Comparison of ENCODE assay signal across 8 mouse cellular contexts in genomic region chr7:4148341-4149208, GRCm38 (mm10). TPM values are rescaled to one million over a fixed set of nuclear protein-coding genes. Genes with fewer than 3 reads are reported as not detected.
A peak's percentile ranks its signal among the peaks of the same experiment; 100 is the strongest.
DNase-seq lines count a peak whose midpoint lies in the region; ATAC-seq lines count a peak whose summit lies in the region.

No protein-coding gene starts in this region.

- peak overlapping the region; percentile 70 for H3K9ac ChIP-seq in heart, embryonic 15.5 days
- peak overlapping the region; percentile 73 for H3K9ac ChIP-seq in hindbrain, embryonic 15.5 days
- peak overlapping the region; percentile 77 for H3K9ac ChIP-seq in midbrain, embryonic 11.5 days (ENCODE audit: low read length)

- H3K27me3 ChIP-seq in heart, embryonic 15.5 days: peaks cover 9% of the 10 kb centered on the region
- H3K27me3 ChIP-seq in hindbrain, embryonic 15.5 days: peaks cover 17% of the 10 kb centered on the region
- peaks cover 17% of the 10 kb centered on the region for H3K27me3 ChIP-seq in midbrain, embryonic 11.5 days (ENCODE audit: control insufficient read depth, insufficient read depth, low read length)

- 23% methylated on average over 18 of the region's 18 CpGs for WGBS in heart, embryonic 15.5 days
- 24% methylated on average over 18 of the region's 18 CpGs for whole genome bisulfite sequencing in hindbrain, embryonic 15.5 days
- WGBS in midbrain, embryonic 11.5 days: 31% methylated on average over 18 of the region's 18 CpGs

- H3K4me3 ChIP-seq in heart, embryonic 15.5 days: peak overlapping the region; percentile 74
- H3K4me3 ChIP-seq in hindbrain, embryonic 15.5 days: peak overlapping the region; percentile 64
- peak overlapping the region; percentile 68 for H3K4me3 ChIP-seq in midbrain, embryonic 11.5 days (ENCODE audit: low read depth, low read length)

- peak overlapping the region; percentile 89 for H3K4me2 ChIP-seq in heart, embryonic 15.5 days
- H3K4me2 ChIP-seq in hindbrain, embryonic 15.5 days: peak overlapping the region; percentile 93
- H3K4me2 ChIP-seq in midbrain, embryonic 11.5 days: peak overlapping the region; percentile 92

- H3K27ac ChIP-seq in heart, embryonic 15.5 days: peak overlapping the region; percentile 95
- peak overlapping the region; percentile 94 for H3K27ac ChIP-seq in hindbrain, embryonic 15.5 days (replicated peaks)
- peak overlapping the region; percentile 73 for H3K27ac ChIP-seq in midbrain, embryonic 11.5 days (ENCODE audit: low read depth, low read length)

- DNase-seq in heart, adult 8-10 months (ENCODE audit: low spot score): no peak
- peak; percentile 53 for DNase-seq in cerebellum, adult 8-10 months
- peak; percentile 92 for DNase-seq in midbrain, embryonic 11.5 days (ENCODE audit: low spot score, missing footprints)
- DNase-seq in retina, embryonic 14.5 days (ENCODE audit: low spot score): no peak
- no peak for DNase-seq in frontal cortex, postnatal 14 days (ENCODE audit: low spot score in 2 of 2)

- H3K9me3 ChIP-seq in heart, embryonic 15.5 days (replicated peaks): no peaks in the 10 kb centered on the region
- no peaks in the 10 kb centered on the region for H3K9me3 ChIP-seq in hindbrain, embryonic 15.5 days
- no peaks in the 10 kb centered on the region for H3K9me3 ChIP-seq in midbrain, embryonic 11.5 days (ENCODE audit: control insufficient read depth, low read length)

- ATAC-seq in heart, embryonic 15.5 days (replicated peaks; ENCODE audit: insufficient number of reproducible peaks, insufficient read depth, low FRiP score, low read depth): peak; percentile 37
- peak; percentile 40 for ATAC-seq in CD4-positive, CD25-positive, alpha-beta regulatory T cell, adult 4 months
- ATAC-seq in hindbrain, embryonic 15.5 days (ENCODE audit: low FRiP score, low read depth): peak; percentile 47
- ATAC-seq in midbrain, embryonic 11.5 days (ENCODE audit: low FRiP score): peak; percentile 0; the same call in 1 of the 2 replicates

- H3K36me3 ChIP-seq in heart, embryonic 15.5 days: peaks cover 41% of the 10 kb centered on the region
- peaks cover 41% of the 10 kb centered on the region for H3K36me3 ChIP-seq in hindbrain, embryonic 15.5 days
- H3K36me3 ChIP-seq in midbrain, embryonic 11.5 days (ENCODE audit: control insufficient read depth, insufficient read depth, low read length): peaks cover 26% of the 10 kb centered on the region

- H3K4me1 ChIP-seq in heart, embryonic 15.5 days (replicated peaks): peaks cover 31% of the 10 kb centered on the region
- peaks cover 34% of the 10 kb centered on the region for H3K4me1 ChIP-seq in hindbrain, embryonic 15.5 days (replicated peaks)
- H3K4me1 ChIP-seq in midbrain, embryonic 11.5 days (ENCODE audit: control insufficient read depth, insufficient read depth, low read length): peaks cover 17% of the 10 kb centered on the region

RNA-seq across cellular contexts. Expression of gene Leng9, which starts 1.6 kb away (rescaled TPM):
- polyA plus RNA-seq in heart, embryonic 15.5 days (2015; fragmentation: Nextera tagmentation; extraction: Ambion mirVana): 2.8 and 3.3 TPM in 2 replicates
- 1 to 10 TPM; 2.8 to 3.7 (median 3.6) TPM for total RNA-seq in heart, adult 8-10 months (2022)
- 10 to 100 TPM in 1 of 2 experiments, 1 to 10 TPM in 1; 7.5 to 12.3 TPM for polyA plus RNA-seq in CD4-positive, CD25-positive, alpha-beta regulatory T cell, adult 4 months (2017; shearing (Covaris generic))
- 4.4 and 5.7 TPM in 2 replicates for polyA plus RNA-seq in hindbrain, embryonic 15.5 days (2015; fragmentation: Nextera tagmentation; extraction: Ambion mirVana)
- polyA plus RNA-seq in midbrain, embryonic 11.5 days (2014; fragmentation: Nextera tagmentation; extraction: Ambion mirVana): 1.5 and 2.0 TPM in 2 replicates

RNA-seq across cellular contexts. Expression of gene Leng8, which starts 11.7 kb away (rescaled TPM):
- polyA plus RNA-seq in heart, embryonic 15.5 days (2015; fragmentation: Nextera tagmentation; extraction: Ambion mirVana): 43.7 and 65.8 TPM in 2 replicates
- total RNA-seq in heart, adult 8-10 months (2022): 10 to 100 TPM; 27.1 to 49.5 (median 38.6) TPM
- 10 to 100 TPM; 23.4 to 27.4 TPM for polyA plus RNA-seq in CD4-positive, CD25-positive, alpha-beta regulatory T cell, adult 4 months (2017; shearing (Covaris generic))
- 83.6 and 97.5 TPM in 2 replicates for polyA plus RNA-seq in hindbrain, embryonic 15.5 days (2015; fragmentation: Nextera tagmentation; extraction: Ambion mirVana)
- polyA plus RNA-seq in midbrain, embryonic 11.5 days (2014; fragmentation: Nextera tagmentation; extraction: Ambion mirVana): 44.4 and 45.6 TPM in 2 replicates

RNA-seq across cellular contexts. Expression of gene Cdc42ep5, which starts 16.1 kb away (rescaled TPM):
- polyA plus RNA-seq in heart, embryonic 15.5 days (2015; fragmentation: Nextera tagmentation; extraction: Ambion mirVana): 25.6 and 30.9 TPM in 2 replicates
- total RNA-seq in heart, adult 8-10 months (2022): 1 to 10 TPM; 3.8 to 7.5 (median 4.6) TPM
- not detected for polyA plus RNA-seq in CD4-positive, CD25-positive, alpha-beta regulatory T cell, adult 4 months (2017; shearing (Covaris generic))
- polyA plus RNA-seq in hindbrain, embryonic 15.5 days (2015; fragmentation: Nextera tagmentation; extraction: Ambion mirVana): 7.4 and 8.8 TPM in 2 replicates
- 15.6 and 17.4 TPM in 2 replicates for polyA plus RNA-seq in midbrain, embryonic 11.5 days (2014; fragmentation: Nextera tagmentation; extraction: Ambion mirVana)

RNA-seq across cellular contexts. Expression of gene Ttyh1, which starts 29.4 kb away (rescaled TPM):
- 1.2 and 1.7 TPM in 2 replicates for polyA plus RNA-seq in heart, embryonic 15.5 days (2015; fragmentation: Nextera tagmentation; extraction: Ambion mirVana)
- 1 to 10 TPM in 2 of 4 experiments, under 1 TPM in 2; 0.79 to 1.7 (median 0.95) TPM for total RNA-seq in heart, adult 8-10 months (2022)
- polyA plus RNA-seq in CD4-positive, CD25-positive, alpha-beta regulatory T cell, adult 4 months (2017; shearing (Covaris generic)): under 1 TPM; 0.60 to 0.69 TPM
- 158 and 181 TPM in 2 replicates for polyA plus RNA-seq in hindbrain, embryonic 15.5 days (2015; fragmentation: Nextera tagmentation; extraction: Ambion mirVana)
- polyA plus RNA-seq in midbrain, embryonic 11.5 days (2014; fragmentation: Nextera tagmentation; extraction: Ambion mirVana): 33.8 and 43.6 TPM in 2 replicates

Comparison
In these comparisons a context has a peak if more than half of its experiments do, and no peak if none do; other contexts are left out.
1. DNase-seq: peak in cerebellum, adult 8-10 months (single experiment) and midbrain, embryonic 11.5 days (single experiment); none in heart, adult 8-10 months (single experiment), retina, embryonic 14.5 days (single experiment) and frontal cortex, postnatal 14 days (0 of 2).
2. Peak in every context shown above with its lines, with median percentiles within 50 percentile points of each other: ATAC-seq, H3K27ac ChIP-seq, H3K4me2 ChIP-seq, H3K4me3 ChIP-seq and H3K9ac ChIP-seq.